Mouse (Mus musculus) small intestine, adult 2 months (tissue): ENCODE measurements around the gene M1ap.

ENCODE experiments used
- CTCF ChIP-seq: fragments of 200-500 bp; IDR thresholded peaks from 2 replicates; pipeline ENCODE4 v1.5.1; 2012; ENCODE audit warnings: low read depth, mild to moderate bottlenecking, control low read depth, inconsistent platforms, low read length, moderate library complexity, mixed read lengths; ENCODE audit not compliant: insufficient replicate concordance, insufficient read length; ENCODE audit errors: extremely low read depth
- POLR2A ChIP-seq: fragments of 200-500 bp; IDR thresholded peaks from 2 replicates; pipeline ENCODE4 v1.6.1; 2012; ENCODE audit warnings: low read depth, mild to moderate bottlenecking, control low read depth, inconsistent platforms, low read length, moderate library complexity

DNA sequence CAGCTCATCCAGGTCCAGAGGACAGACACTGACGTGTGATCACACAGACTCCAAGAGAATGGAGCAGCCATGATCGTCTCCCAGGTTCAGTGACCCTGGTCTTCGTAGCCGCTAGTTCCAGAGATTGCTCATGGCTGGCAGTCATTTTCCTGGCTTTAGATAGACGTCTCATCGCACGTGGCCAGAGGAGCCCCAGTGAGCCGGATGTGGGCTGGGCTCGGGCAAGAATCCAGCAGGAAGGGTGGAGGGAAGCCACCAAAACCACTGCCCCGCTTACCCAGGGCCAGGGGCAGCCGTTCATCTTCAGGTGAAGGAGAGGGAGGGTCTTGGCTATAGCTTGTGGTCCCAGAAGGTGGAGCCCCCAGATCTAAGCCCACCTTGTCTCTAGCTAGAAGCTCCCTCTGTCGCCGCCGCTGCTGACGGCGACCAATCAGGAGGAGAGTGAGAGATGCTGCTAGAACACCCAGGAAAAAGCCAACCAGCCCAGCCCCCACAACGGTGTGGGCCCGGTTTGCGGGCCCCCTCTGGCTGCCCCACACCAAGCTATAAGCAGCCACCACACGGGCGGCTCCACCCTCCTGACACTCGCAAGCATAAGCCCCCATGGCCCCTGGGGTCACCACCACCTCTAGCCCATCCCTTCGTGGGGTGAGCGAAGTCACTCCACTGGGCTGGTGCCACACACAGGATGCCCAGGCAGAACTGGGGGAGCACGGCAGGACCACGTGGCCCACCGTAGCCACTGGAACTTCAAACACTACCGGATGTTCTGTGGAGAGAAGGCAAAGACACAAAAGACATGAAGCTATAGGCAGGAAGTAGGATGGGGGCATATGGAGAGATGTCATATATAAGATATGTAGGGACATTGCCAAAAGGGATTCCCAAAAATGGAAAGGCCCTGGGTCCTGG lies 33.1 kb upstream of the M1ap start:
- no peak for TF ChIP-seq CTCF
- TF ChIP-seq POLR2A: no peak
